In genomic region chr15:80127191-80127590, GRCm38 (mm10) we compare ENCODE assay signal across 13 mouse cellular contexts. TPM values are rescaled to one million over a fixed set of nuclear protein-coding genes. Genes with fewer than 3 reads are reported as not detected.
DNase-seq lines count a peak whose midpoint lies in the region; ATAC-seq and TF ChIP-seq lines count a peak whose summit lies in the region.
"Had no signal": no experiment of that assay in that cellular context is flagged by ENCODE, and none has a peak within 500 bp of the region (broad histone marks: within the 10 kb centered on the region; RNA-seq: fewer than 3 reads in every experiment).

No protein-coding gene starts in this region.

- H3K9ac ChIP-seq in forebrain, postnatal 0 days: no peak overlapping the region
- no peak overlapping the region for H3K9ac ChIP-seq in forebrain, embryonic 15.5 days (replicated peaks)

- TF ChIP-seq CTCF in forebrain, postnatal 0 days (IDR thresholded peaks at IDR 0.05; ENCODE audit: low read depth): peak; percentile 56

- no peak overlapping the region for H3K27ac ChIP-seq in forebrain, postnatal 0 days (ENCODE audit: low read depth, low read length)
- no peak overlapping the region for H3K27ac ChIP-seq in forebrain, embryonic 15.5 days (replicated peaks)
- no peak overlapping the region for H3K27ac ChIP-seq in forebrain, embryonic 10.5 days

- no peaks in the 10 kb centered on the region for H3K36me3 ChIP-seq in forebrain, postnatal 0 days (ENCODE audit: insufficient read depth)
- H3K36me3 ChIP-seq in forebrain, embryonic 15.5 days: no peaks in the 10 kb centered on the region
- no peaks in the 10 kb centered on the region for H3K36me3 ChIP-seq in forebrain, embryonic 10.5 days (replicated peaks)

- 68% methylated on average over 1 of the region's 1 CpGs for WGBS in forebrain, postnatal 0 days
- 68% methylated on average over 1 of the region's 1 CpGs for WGBS in forebrain, embryonic 15.5 days
- WGBS in forebrain, embryonic 10.5 days: 66% methylated on average over 1 of the region's 1 CpGs

- no peaks in the 10 kb centered on the region for H3K27me3 ChIP-seq in forebrain, postnatal 0 days (ENCODE audit: insufficient read depth, low read length)
- no peaks in the 10 kb centered on the region for H3K27me3 ChIP-seq in forebrain, embryonic 15.5 days
- no peaks in the 10 kb centered on the region; the same call in 1 of the 2 replicates for H3K27me3 ChIP-seq in forebrain, embryonic 10.5 days (ENCODE audit: poor library complexity, severe bottlenecking)

- ATAC-seq in forebrain, postnatal 0 days: no peak; the same call in 1 of the 2 replicates
- ATAC-seq in forebrain, embryonic 15.5 days (replicated peaks): no peak
- ATAC-seq in erythroblast, adult 5-6 weeks (replicated peaks; ENCODE audit: low FRiP score, poor library complexity, severe bottlenecking): 0 out of 2 replicates have a peak, but pooled peaks have one; percentile 39
- ATAC-seq: hindbrain, embryonic 16.5 days had no signal

- H3K4me1 ChIP-seq in forebrain, postnatal 0 days (ENCODE audit: insufficient read depth): no peaks in the 10 kb centered on the region
- no peaks in the 10 kb centered on the region for H3K4me1 ChIP-seq in forebrain, embryonic 15.5 days
- no peaks in the 10 kb centered on the region for H3K4me1 ChIP-seq in forebrain, embryonic 10.5 days

- H3K4me2 ChIP-seq in forebrain, postnatal 0 days (ENCODE audit: low read depth): no peak overlapping the region
- H3K4me2 ChIP-seq in forebrain, embryonic 15.5 days (replicated peaks): no peak overlapping the region

- DNase-seq in forebrain, postnatal 0 days: peak; percentile 25
- peak; percentile 56 for DNase-seq in thymus, postnatal 0 days (ENCODE audit: low spot score)
- no peak for DNase-seq in thymus, adult 18-20 months
- no peak for DNase-seq in urinary bladder, adult 18-20 months (ENCODE audit: low spot score in 2 of 2)
- no peak for DNase-seq in heart, adult 9 months (ENCODE audit: low spot score in 2 of 2)
- DNase-seq in forebrain, embryonic 10.5 days (ENCODE audit: extremely low spot score, low spot score): no peak
- DNase-seq: adrenal gland, postnatal 36 days; gastrocnemius, postnatal 14 days; layer of hippocampus, adult 9-11 months; midbrain, embryonic 14.5 days had no signal

- H3K4me3 ChIP-seq in forebrain, postnatal 0 days (ENCODE audit: low read depth, low read length): no peak overlapping the region
- no peak overlapping the region for H3K4me3 ChIP-seq in forebrain, embryonic 15.5 days
- no peak overlapping the region for H3K4me3 ChIP-seq in forebrain, embryonic 10.5 days

- H3K9me3 ChIP-seq in forebrain, postnatal 0 days (ENCODE audit: low read length): no peaks in the 10 kb centered on the region
- H3K9me3 ChIP-seq in forebrain, embryonic 15.5 days: no peaks in the 10 kb centered on the region
- H3K9me3 ChIP-seq in forebrain, embryonic 10.5 days: no peaks in the 10 kb centered on the region

RNA-seq across cellular contexts. Expression of gene Tab1, which starts 5.7 kb away (rescaled TPM):
- total RNA-seq in forebrain, postnatal 0 days (2014; rRNA removed): 48.8 and 52.1 TPM in 2 replicates
- polyA plus RNA-seq in forebrain, postnatal 0 days (2015; fragmentation: Nextera tagmentation; extraction: Ambion mirVana): 21.6 and 25.7 TPM in 2 replicates
- polyA plus RNA-seq in forebrain, embryonic 15.5 days (2015; fragmentation: Nextera tagmentation; extraction: Ambion mirVana): 41.1 and 45.0 TPM in 2 replicates
- 37.3 and 38.2 TPM in 2 replicates for polyA plus RNA-seq in thymus, postnatal 0 days (2015; fragmentation: Nextera tagmentation; extraction: Ambion mirVana)
- total RNA-seq in erythroblast, adult 5-6 weeks (2015; ENCODE audit: low replicate concordance): 0.58 and 10.9 TPM in 2 replicates
- total RNA-seq in erythroblast, adult 5-6 weeks (2017; ENCODE audit: low replicate concordance): 6.5 and 13.5 TPM in 2 replicates
- 40.8 and 42.8 TPM in 2 replicates for polyA plus RNA-seq in forebrain, embryonic 10.5 days (2016; fragmentation: Nextera tagmentation; extraction: Ambion mirVana)

RNA-seq across cellular contexts. Expression of gene Rpl3, which starts 35.5 kb away (rescaled TPM):
- 804 and 1,069 TPM in 2 replicates for total RNA-seq in forebrain, postnatal 0 days (2014; rRNA removed)
- 578 and 651 TPM in 2 replicates for polyA plus RNA-seq in forebrain, postnatal 0 days (2015; fragmentation: Nextera tagmentation; extraction: Ambion mirVana)
- polyA plus RNA-seq in forebrain, embryonic 15.5 days (2015; fragmentation: Nextera tagmentation; extraction: Ambion mirVana): 641 and 670 TPM in 2 replicates
- 1,085 and 1,101 TPM in 2 replicates for polyA plus RNA-seq in thymus, postnatal 0 days (2015; fragmentation: Nextera tagmentation; extraction: Ambion mirVana)
- 449 and 474 TPM in 2 replicates for total RNA-seq in erythroblast, adult 5-6 weeks (2015; ENCODE audit: low replicate concordance)
- total RNA-seq in erythroblast, adult 5-6 weeks (2017; ENCODE audit: low replicate concordance): 532 and 676 TPM in 2 replicates
- 1,023 and 1,061 TPM in 2 replicates for polyA plus RNA-seq in forebrain, embryonic 10.5 days (2016; fragmentation: Nextera tagmentation; extraction: Ambion mirVana)

RNA-seq across cellular contexts. Expression of gene Syngr1, which starts 36.1 kb away (rescaled TPM):
- 113 and 127 TPM in 2 replicates for total RNA-seq in forebrain, postnatal 0 days (2014; rRNA removed)
- 58.6 and 69.0 TPM in 2 replicates for polyA plus RNA-seq in forebrain, postnatal 0 days (2015; fragmentation: Nextera tagmentation; extraction: Ambion mirVana)
- 40.1 and 44.5 TPM in 2 replicates for polyA plus RNA-seq in forebrain, embryonic 15.5 days (2015; fragmentation: Nextera tagmentation; extraction: Ambion mirVana)
- polyA plus RNA-seq in thymus, postnatal 0 days (2015; fragmentation: Nextera tagmentation; extraction: Ambion mirVana): 74.1 and 74.5 TPM in 2 replicates
- total RNA-seq in erythroblast, adult 5-6 weeks (2015; ENCODE audit: low replicate concordance): 5.8 and 8.6 TPM in 2 replicates
- total RNA-seq in erythroblast, adult 5-6 weeks (2017; ENCODE audit: low replicate concordance): 6.0 and 7.1 TPM in 2 replicates
- polyA plus RNA-seq in forebrain, embryonic 10.5 days (2016; fragmentation: Nextera tagmentation; extraction: Ambion mirVana): 10.5 and 11.2 TPM in 2 replicates

RNA-seq across cellular contexts. Expression of gene Mgat3, which starts 46.3 kb away (rescaled TPM):
- total RNA-seq in forebrain, postnatal 0 days (2014; rRNA removed): 62.8 and 65.6 TPM in 2 replicates
- 7.5 and 9.9 TPM in 2 replicates for polyA plus RNA-seq in forebrain, postnatal 0 days (2015; fragmentation: Nextera tagmentation; extraction: Ambion mirVana)
- polyA plus RNA-seq in forebrain, embryonic 15.5 days (2015; fragmentation: Nextera tagmentation; extraction: Ambion mirVana): 10.3 and 10.7 TPM in 2 replicates
- polyA plus RNA-seq in thymus, postnatal 0 days (2015; fragmentation: Nextera tagmentation; extraction: Ambion mirVana): 4.7 and 5.0 TPM in 2 replicates
- not detected in 2 replicates for total RNA-seq in erythroblast, adult 5-6 weeks (2015; ENCODE audit: low replicate concordance)
- total RNA-seq in erythroblast, adult 5-6 weeks (2017; ENCODE audit: low replicate concordance): not detected in 2 replicates
- polyA plus RNA-seq in forebrain, embryonic 10.5 days (2016; fragmentation: Nextera tagmentation; extraction: Ambion mirVana): 5.1 and 5.9 TPM in 2 replicates

Comparison
In these comparisons a context has a peak if more than half of its experiments do, and no peak if none do; other contexts are left out.
1. DNase-seq: peak in forebrain, postnatal 0 days (single experiment) and thymus, postnatal 0 days (single experiment); none in thymus, adult 18-20 months (0 of 2), urinary bladder, adult 18-20 months (0 of 2), heart, adult 9 months (0 of 2) and forebrain, embryonic 10.5 days (single experiment).